Mouse (Mus musculus) midbrain, embryonic 16.5 days (tissue): ENCODE measurements around the gene Vmn1r47. TPM values are rescaled to one million over a fixed set of nuclear protein-coding genes. Genes with fewer than 3 reads are reported as not detected.
"Not testable (repeated sequence)": the region's sequence is repeated elsewhere in the genome, so short reads cannot be mapped to it uniquely, and the experiment has no call there.

Source experiments
- ATAC-seq: fragments of 200-750 bp; cut with Nextera tagmentation; 2 replicates; pipeline ENCODE4 v1.8.0; 2017; ENCODE audit warnings: moderate TSS enrichment
- H3K27ac ChIP-seq: fragments of 300-500 bp; sonication (generic); 2 replicates; pipeline ENCODE4 v1.5.1; 2014; ENCODE audit warnings: mild to moderate bottlenecking, low read length, mixed read lengths
- H3K27me3 ChIP-seq: fragments of 300-500 bp; sonication (generic); 2 replicates; pipeline ENCODE4 v1.6.1; 2014; ENCODE audit warnings: low read depth, low read length, mixed read lengths; ENCODE audit not compliant: control insufficient read depth, insufficient read depth
- H3K36me3 ChIP-seq: fragments of 300-500 bp; sonication (generic); 2 replicates; pipeline ENCODE4 v1.6.1; 2014; ENCODE audit warnings: mild to moderate bottlenecking, low read length, moderate library complexity, mixed read lengths; ENCODE audit not compliant: control insufficient read depth, insufficient read depth
- H3K4me1 ChIP-seq: fragments of 300-500 bp; sonication (generic); 2 replicates; pipeline ENCODE4 v1.6.1; 2014; ENCODE audit warnings: mild to moderate bottlenecking, low read length, mixed read lengths; ENCODE audit not compliant: control insufficient read depth, insufficient read depth
- H3K4me2 ChIP-seq: fragments of 300-500 bp; sonication (generic); 2 replicates; pipeline ENCODE4 v1.6.1; 2014; ENCODE audit warnings: mild to moderate bottlenecking, low read length, mixed read lengths
- H3K4me3 ChIP-seq: fragments of 300-500 bp; sonication (generic); 2 replicates; pipeline ENCODE4 v1.5.1; 2014; ENCODE audit warnings: low read depth, mild to moderate bottlenecking, low read length, moderate library complexity, mixed read lengths
- H3K9ac ChIP-seq: fragments of 300-500 bp; sonication (generic); 2 replicates; pipeline ENCODE4 v1.6.1; 2014; ENCODE audit warnings: low read depth, low read length, mixed read lengths
- H3K9me3 ChIP-seq: fragments of 300-500 bp; sonication (generic); replicated peaks from 2 replicates; pipeline ENCODE4 v1.6.1; 2014; ENCODE audit warnings: mild to moderate bottlenecking, low read length, mixed read lengths; ENCODE audit not compliant: control insufficient read depth, poor library complexity, severe bottlenecking
- WGBS: fragments of 180-500 bp; shearing (Covaris S2); extraction: QIAGEN DNeasy Blood & Tissue Kit; methylation state at CpG from one replicate; pipeline ENCODE4 v1.1.7; 2014; 5-methylcytosine and 5-hydroxymethylcytosine counted together
- polyA plus RNA-seq: library from polyadenylated mRNA; unstranded; fragments of >200 nt; fragmentation: Nextera tagmentation; extraction: Ambion mirVana; gene quantifications from 2 replicates; pipeline ENCODE4 v1.2.1, GENCODE M21; 2015

The Vmn1r47 gene
- polyA plus RNA-seq, result not detected in 2 replicates

DNA sequence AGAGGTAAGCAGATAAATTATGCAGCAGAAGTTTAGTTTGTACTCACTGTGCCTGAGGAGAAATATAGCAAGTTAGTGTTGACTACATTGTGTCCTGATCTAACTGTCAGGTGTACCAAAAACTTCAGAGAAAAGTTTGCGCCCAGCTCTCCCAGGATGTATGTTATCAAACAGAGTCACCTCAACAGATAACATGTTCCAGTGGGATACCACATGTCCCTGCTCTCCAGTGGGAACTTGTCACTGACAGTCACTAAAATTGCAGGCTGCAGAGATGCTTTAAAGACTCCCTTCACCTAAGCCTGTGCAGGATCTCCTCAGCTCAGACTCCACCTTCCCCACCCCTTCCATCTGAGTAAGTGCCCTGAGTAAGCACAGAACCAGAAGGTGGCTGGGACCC is at the start of gene Vmn1r47:
TSS of gene Vmn1r47 (plus strand) at position 301 of the 400 bp plus-strand sequence.
- ATAC-seq, result not testable (repeated sequence)
- 100% methylated on average over 1 of the region's 1 CpGs for WGBS

DNA sequence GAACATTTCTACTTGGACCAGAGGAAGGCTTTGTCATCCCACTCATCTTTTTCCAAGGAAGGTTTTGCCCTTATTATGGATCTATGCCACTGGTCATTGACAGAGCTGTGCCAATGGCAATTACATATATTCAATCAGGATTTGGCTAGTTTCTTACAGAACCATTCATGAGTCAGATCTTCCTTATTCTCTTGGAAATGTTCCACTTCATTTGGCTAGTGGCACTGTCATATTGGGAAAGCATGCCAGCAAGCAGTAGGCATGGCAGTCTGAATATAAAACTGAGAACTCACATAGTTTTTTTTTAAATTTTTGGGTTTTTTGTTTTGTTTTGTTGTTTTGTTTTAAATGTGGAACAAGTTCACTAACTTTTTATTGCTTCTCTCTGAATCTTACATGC is 49.6 kb upstream of the Vmn1r47 start:
- H3K4me1 ChIP-seq, result no peaks in the 10 kb centered on the region
- H3K9me3 ChIP-seq, result peaks cover 8% of the 10 kb centered on the region; the same call in 1 of the 2 replicates
- no peaks in the 10 kb centered on the region for H3K36me3 ChIP-seq
- no peaks in the 10 kb centered on the region for H3K27me3 ChIP-seq
- H3K4me2 ChIP-seq, result no peak overlapping the region
- no peak overlapping the region for H3K4me3 ChIP-seq
- no peak overlapping the region for H3K9ac ChIP-seq
- no peak overlapping the region for H3K27ac ChIP-seq
- no peak for ATAC-seq

More for the DNA sequence above, at the start of gene Vmn1r47:
- not testable (repeated sequence) for H3K4me1 ChIP-seq, H3K9ac ChIP-seq, H3K9me3 ChIP-seq, H3K36me3 ChIP-seq, H3K27ac ChIP-seq, H3K27me3 ChIP-seq, H3K4me3 ChIP-seq, H3K4me2 ChIP-seq

DNA sequence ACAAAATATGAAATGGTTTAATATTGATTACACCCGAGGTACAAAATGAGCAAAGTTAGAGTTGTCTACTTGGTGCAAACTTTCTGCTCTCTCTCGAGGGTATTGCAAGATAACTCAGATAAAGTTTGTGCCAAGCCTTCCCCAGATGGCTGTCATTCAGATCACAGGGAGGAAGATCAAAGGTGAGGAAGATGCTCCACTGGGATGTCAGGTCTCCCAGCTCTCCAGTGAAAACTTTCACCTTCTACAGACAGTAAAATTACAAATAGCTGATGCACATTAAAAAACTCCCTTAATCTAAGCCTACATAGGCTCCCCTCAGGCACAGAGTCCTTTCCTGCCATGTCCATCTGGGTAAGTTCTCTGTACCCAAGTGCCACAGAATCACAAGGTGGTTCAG is 46.9 kb upstream of the Vmn1r47 start, which contains the start of gene Vmn1r46:
TSS of gene Vmn1r46 (plus strand) at position 301 of the 400 bp plus-strand sequence.
- no peaks in the 10 kb centered on the region for H3K4me1 ChIP-seq
- H3K27ac ChIP-seq, result no peak within 1 kb of the TSS
- H3K36me3 ChIP-seq, result no peaks in the 10 kb centered on the region
- no peak for ATAC-seq
- H3K27me3 ChIP-seq, result no peaks in the 10 kb centered on the region
- no peak within 1 kb of the TSS for H3K4me3 ChIP-seq
- 71% methylated on average over 2 of the region's 2 CpGs for WGBS
- H3K9ac ChIP-seq, result no peak within 1 kb of the TSS
- H3K4me2 ChIP-seq, result no peak within 1 kb of the TSS
- peaks cover 8% of the 10 kb centered on the region; the same call in 1 of the 2 replicates for H3K9me3 ChIP-seq

DNA sequence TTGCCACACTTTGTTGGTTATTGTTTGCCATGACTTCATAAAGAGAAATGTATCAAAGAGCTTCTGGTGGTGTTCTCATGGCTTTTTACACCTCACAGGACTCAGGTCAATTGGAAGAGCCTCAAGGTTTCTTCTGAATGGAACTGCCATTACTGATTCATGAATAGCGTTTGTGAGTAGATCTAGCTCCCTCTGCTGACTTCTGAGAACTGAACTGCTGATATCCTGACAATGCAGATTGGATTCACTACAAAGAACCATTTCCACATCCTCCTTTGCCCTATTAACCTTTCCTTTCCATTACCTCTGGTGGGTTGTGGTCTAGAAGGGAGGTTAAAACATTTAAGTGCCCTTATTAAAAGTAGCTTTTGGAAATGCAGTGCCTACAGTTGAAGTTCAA is 30.0 kb upstream of the Vmn1r47 start:
- H3K36me3 ChIP-seq, result no peaks in the 10 kb centered on the region
- no peaks in the 10 kb centered on the region for H3K27me3 ChIP-seq
- H3K4me1 ChIP-seq, result no peaks in the 10 kb centered on the region
- no peak overlapping the region for H3K4me2 ChIP-seq
- no peak overlapping the region for H3K9ac ChIP-seq
- WGBS, result 17% methylated on average over 1 of the region's 1 CpGs
- H3K4me3 ChIP-seq, result no peak overlapping the region
- H3K27ac ChIP-seq, result no peak overlapping the region
- ATAC-seq, result no peak
- 0 out of 2 replicates have a peak, but pooled peaks cover 5% of the 10 kb centered on the region for H3K9me3 ChIP-seq

DNA sequence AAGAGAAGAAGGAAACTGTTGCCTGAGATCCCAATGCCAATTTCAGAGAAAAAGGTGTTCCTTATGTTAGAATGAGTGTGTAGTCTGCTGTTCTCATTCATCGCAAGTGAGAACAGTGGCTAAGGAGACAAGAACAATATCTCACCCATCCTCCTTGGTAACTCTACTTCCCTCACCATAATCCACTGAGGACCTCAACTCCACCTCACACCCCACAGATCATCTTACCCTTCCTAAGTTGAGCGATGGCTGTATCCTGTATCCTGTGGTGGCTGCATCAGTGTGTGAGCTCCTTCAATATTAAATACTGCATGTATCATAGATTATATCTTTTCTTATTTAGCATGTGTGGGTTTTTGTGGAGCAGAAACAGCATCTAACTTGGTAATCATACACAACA is 20.8 kb downstream of the Vmn1r47 start, which contains the start of gene Vmn1r48:
TSS of gene Vmn1r48 (minus strand) at position 101 of the 400 bp plus-strand sequence.
- H3K4me1 ChIP-seq, H3K9ac ChIP-seq, H3K4me3 ChIP-seq, H3K36me3 ChIP-seq, ATAC-seq, H3K27me3 ChIP-seq, H3K27ac ChIP-seq, H3K4me2 ChIP-seq, H3K9me3 ChIP-seq: not testable (repeated sequence)
- no CpG with 5 or more reads among the region's 2 CpGs for WGBS

Other genes with a start within 250 kb of the Vmn1r47 start
- not detected in 2 replicates for gene Vmn1r42, start 139.7 kb upstream of the Vmn1r47 start, polyA plus RNA-seq
- 0.01 TPM in 1 of 2 replicates, not detected in the other for gene Vmn1r43, start 139.7 kb upstream of the Vmn1r47 start, polyA plus RNA-seq
- not detected in 2 replicates for gene Vmn1r44, start 132.5 kb upstream of the Vmn1r47 start, polyA plus RNA-seq
- gene Vmn1r45, start 75.5 kb upstream of the Vmn1r47 start, polyA plus RNA-seq, result not detected in 2 replicates
- not detected in 2 replicates for gene Vmn1r46, start 46.8 kb upstream of the Vmn1r47 start, polyA plus RNA-seq
- gene Vmn1r48, start 20.7 kb downstream of the Vmn1r47 start, polyA plus RNA-seq, result not detected in 2 replicates
- gene Vmn1r49, start 62.4 kb downstream of the Vmn1r47 start, polyA plus RNA-seq, result not detected in 2 replicates
- gene Vmn1r50, start 85.3 kb downstream of the Vmn1r47 start, polyA plus RNA-seq, result not detected in 2 replicates
- gene Vmn1r51, start 106.4 kb downstream of the Vmn1r47 start, polyA plus RNA-seq, result 0.05 TPM in 1 of 2 replicates, not detected in the other
- not detected in 2 replicates for gene Vmn1r52, start 158.7 kb downstream of the Vmn1r47 start, polyA plus RNA-seq
- gene V1ra8, start 186.6 kb downstream of the Vmn1r47 start, polyA plus RNA-seq, result not detected in 2 replicates
- not detected in 2 replicates for gene Vmn1r53, start 208.3 kb downstream of the Vmn1r47 start, polyA plus RNA-seq
- gene Vmn1r54, start 230.2 kb downstream of the Vmn1r47 start, polyA plus RNA-seq, result not detected in 2 replicates